Mouse (Mus musculus) frontal cortex, postnatal 25 days (tissue): ENCODE measurements around the gene Gm17606.
A peak's percentile ranks its signal among the peaks of the same experiment; 100 is the strongest.
"Not testable (repeated sequence)": the region's sequence is repeated elsewhere in the genome, so short reads cannot be mapped to it uniquely, and the experiment has no call there.

Experiments
- DNase-seq, 2 experiments: peaks; one replicate each; pipeline ENCODE4 v3.0.0; 2022; ENCODE audit warnings: low spot score in 2 of 2

Gm17606 gene

DNA sequence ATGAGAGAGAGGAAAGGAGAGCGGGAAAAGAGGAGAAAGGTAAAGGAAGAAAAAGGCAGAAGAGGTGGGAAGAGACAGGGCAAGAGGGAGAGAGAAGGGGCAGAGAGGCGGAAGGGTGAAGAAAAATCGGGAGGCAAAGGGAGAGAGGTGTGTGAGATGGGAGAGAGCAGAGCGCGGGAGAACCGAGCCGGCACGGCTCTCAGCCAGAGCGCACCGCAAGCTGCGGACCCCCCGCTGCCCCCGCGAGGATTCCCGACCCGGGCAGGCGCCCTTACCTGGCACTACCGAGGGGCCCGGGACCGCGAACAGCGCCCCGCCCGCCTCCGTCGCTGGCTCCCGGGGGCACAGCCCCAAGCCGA lies at the start of gene Gm17606:
TSS of gene Gm17606 (plus strand) at position 7 of the 359 bp plus-strand sequence.
- DNase-seq: no peak

DNA sequence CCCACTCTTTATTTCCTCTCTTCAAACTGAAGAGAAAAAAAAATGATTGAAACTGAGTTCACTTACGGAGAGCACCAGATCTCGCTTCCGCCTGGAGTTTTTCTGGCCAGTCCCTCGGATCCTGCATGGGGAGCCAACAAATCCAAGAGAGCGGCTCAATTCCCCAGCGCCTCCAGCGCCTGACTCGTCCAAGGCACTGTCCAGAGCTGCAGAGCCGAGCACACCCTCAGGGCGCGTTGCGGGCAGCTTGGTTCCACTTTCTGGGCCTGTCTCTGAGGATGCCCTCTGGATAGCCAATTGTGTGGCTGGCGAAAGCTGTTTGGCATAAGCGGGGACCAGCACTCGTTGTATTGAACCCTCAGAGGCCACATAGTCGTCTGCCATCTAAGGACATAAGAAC lies 49.7 kb upstream of the Gm17606 start:
- DNase-seq: no peak

DNA sequence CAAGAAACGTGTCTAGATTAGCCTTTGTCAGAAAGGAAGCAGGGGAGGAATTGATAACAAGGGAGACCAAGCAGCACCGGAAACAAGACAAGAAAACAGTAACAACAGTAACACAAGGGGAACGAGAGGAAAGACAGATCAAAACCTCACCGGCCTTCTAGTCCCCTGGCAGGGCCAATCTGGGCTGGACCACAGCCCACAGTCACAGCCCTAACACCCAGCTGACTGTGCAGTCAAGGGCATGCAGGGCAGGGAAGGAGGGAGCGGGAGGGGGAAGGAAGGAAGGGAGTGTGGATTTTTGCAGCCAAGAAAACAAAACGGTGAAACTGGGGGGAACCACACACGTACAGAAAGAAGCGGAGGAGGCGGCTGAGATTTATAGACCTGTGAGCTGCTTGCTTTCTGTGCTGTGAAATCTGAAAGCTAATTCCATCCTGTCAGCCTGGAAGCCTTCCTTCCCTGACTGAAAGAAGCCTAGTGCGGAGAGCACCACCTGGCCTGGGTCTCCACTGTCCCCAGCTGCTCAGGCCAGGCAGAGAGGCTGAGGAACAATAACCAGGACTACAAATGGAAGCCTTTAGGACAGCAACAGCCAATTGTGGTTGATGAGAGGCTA lies 48.3 kb upstream of the Gm17606 start:
- no peak for DNase-seq

DNA sequence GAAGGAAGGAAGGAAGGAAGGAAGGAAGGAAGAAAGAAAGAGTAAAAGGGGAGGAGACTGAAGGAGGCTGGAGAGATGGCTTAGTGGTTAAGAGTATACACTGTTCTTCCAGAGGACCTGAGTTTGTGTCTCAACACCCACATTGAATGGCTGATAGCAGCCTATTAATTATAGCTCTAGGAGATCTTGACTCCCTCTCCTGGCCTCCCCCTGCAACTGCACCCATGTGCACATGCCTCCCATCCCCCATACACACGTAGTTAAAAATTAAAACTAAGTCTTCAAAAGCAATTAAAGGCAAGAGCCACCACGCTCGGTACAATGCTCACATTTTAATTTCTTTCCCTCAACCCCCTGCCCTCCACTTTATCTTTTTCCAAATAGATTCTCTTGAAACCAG lies 46.7 kb upstream of the Gm17606 start:
- DNase-seq: no peak

DNA sequence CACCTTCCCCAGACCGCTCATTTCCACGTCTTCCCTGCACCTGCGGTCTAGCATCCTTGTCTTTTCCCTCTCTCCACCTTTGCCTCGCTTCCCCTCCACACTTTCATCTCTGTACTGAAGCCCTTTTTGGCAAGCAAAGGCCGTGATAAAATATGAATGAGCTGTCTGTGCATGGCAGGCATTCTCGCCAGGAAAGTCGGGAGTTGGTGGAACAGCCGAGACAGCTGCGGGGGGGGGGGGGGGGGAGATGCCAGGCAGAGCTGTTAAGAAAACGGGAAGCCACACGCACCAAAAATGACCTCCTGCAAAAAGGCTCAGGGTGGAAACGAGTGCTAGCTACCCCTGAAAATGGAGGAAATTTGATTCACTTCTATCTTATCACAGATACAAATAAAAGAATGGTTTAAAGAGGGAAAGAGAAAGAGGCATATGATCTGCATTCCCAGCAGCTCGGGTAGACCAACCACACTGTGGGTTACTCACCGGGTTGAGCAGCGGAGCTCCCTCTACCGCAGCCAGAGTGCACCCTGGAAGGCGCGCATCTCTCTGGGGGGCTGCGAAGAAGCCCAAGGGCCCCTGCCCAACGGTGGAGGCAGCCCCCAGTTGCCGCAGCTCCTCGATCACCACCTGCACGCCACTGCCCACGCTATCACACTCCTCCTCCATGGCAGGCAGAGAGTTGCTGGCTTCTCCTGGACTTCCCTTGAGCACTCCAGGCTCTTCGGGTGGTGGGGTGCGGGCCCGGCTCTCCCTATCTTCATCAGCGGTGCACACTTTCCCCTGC lies 45.9 kb upstream of the Gm17606 start:
- DNase-seq: no peak

DNA sequence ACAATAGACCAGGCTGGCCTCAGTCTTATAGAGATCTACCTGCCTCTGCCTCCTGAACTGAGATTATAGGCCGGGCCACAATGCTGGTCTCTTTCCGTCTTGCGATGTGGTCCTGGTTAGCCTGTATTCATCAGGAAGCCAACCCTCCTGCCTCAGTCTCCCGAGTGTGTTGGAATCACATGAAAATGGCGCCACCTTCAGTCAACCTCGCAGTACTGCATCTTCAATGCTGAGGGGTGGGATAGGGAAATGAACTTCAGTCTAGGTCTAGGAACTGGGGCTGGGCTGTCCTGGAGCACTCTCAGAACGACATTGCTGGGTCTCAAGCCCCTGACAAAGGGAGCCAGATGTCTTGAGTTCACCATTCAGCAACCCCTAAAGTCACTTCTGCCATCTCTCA lies 43.7 kb upstream of the Gm17606 start:
- DNase-seq: no peak

DNA sequence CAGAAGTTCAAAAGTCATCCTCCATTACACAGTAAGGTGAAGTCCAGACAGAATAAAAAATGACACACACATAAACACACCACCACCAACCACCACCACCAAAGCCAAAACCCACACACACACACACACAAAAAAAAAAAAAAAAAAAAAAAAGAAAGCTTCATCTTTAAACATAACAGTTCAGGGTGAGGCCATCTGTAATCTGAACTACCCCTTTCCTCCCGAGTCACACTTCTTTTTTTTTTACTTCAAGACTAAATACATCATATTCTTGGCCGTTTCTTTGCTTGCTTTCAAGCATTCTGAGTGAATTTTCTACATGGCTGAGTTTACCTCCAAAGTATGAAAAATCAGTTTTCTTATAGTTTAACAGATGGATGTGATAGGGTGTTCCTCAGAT lies 39.2 kb upstream of the Gm17606 start:
- no peak for DNase-seq

DNA sequence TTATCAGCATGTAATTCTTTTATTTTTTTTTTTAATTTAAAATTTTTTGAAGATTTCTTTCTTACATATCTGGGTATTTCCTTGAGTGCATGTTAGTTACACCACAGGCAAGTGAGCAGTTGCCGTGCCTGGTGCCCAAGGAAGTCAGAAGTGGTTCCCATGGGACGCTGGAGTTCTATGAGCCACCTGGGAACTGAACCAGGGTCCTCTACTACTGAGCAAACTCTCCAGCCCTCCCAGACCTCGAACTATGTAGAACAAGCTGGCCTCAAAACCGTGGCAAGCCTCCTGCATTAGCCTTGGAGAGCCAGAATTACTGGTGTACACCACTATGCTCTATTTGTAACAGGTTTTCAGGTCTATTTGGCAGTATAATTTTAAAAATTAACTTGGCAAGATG lies 38.1 kb upstream of the Gm17606 start:
- DNase-seq: no peak

DNA sequence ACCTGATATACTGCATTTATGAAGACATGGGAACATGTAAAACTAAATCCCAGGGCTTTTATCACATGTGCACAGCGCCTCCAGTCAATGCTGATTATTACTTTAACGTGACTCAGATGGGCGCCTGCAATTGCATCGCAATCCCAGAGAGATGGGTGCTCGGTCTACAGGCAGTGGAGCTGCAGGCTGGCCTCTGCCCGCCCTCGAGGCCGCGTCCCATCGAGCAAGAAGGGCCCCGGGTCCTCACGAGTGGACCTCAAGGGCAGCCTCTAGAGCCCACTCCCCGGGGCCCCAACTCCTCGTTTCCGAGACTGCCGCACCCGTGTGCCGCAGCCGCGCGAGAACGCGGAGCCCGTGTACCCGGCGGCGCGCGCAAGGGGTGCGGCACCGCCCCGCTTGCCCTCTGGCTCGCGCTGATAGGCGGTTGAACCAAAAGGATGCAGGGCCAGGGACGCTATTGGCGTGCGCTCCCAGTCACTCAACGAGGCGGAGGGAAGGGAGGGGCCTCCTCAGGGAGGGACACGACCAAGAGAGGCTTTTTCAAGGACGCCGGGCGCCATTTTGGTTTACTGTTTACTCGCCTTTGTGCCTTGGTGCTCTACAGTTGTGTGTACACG lies 37.6 kb upstream of the Gm17606 start:
- DNase-seq: peak; percentile 84 to 92

DNA sequence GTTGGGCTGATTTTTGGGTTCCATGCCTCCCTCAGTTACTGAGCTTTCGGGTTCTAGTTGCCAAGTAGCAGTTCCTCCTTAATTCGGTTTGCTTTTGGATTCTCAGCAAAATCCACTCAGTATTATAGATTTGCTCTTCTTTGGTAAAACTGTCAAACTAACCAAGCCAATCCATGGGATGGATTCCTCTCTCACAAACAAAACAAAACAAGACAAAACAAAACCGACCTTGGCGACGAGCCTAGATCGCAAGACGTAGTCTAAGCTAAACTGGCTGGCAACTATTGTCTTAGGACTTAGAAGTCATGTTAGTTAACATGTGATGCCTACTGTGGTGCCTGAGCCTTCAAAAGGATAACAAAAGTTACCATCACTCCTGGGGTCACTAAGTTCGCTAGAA lies 37.1 kb upstream of the Gm17606 start:
- DNase-seq: no peak

DNA sequence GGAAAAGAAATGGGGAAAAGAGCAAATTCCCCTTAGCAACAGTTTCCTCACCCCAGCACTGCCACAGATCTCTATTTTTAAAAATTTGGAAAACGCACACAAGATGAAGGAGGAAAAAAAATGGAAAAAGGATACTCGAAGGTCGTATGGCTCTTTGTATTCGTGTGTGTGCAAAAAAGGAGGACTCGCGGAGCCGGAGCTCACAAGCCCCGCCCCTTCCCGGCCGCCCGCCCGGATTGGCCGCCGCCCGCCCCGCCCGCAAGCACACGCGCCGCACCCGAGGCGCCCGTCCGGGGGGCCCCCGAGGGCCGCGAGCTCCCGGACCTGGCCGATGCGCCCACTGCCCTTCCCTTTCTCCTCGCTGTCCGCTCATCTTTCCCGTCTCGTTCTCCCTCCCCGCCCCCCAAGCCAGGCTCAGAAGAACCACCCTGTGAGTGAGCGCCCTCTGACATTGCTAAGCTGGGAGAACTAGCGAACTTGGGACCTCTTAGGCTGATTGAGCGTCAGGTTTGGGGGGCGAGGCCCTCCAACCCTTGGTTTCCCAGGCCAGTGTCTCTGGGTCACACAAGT lies 34.9 kb upstream of the Gm17606 start, which contains the start of gene 4931414P19Rik:
TSS of gene 4931414P19Rik (minus strand) at position 242 of the 570 bp plus-strand sequence.
- peak in 1 of 2 experiments; percentile 56 for DNase-seq

DNA sequence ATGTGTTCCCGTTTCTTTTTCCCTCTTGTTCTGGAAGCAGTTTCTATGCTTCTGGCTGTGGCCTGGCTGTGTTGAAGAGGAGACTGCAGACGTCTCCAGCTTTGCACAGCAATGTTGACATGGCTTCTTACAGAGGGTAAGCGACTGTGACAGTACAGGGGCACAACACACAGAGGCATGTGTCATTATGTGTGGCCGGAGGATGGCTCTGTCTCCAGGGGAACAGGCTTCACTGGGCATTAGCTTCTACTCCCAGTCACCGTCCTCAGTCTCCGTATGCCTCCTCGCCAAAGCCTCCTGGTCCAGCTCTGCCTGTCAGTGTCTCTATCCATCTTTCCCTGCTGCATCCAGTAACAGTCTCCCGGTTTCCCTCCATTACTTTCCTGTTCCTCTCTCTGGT lies 33.5 kb upstream of the Gm17606 start:
- no peak for DNase-seq

DNA sequence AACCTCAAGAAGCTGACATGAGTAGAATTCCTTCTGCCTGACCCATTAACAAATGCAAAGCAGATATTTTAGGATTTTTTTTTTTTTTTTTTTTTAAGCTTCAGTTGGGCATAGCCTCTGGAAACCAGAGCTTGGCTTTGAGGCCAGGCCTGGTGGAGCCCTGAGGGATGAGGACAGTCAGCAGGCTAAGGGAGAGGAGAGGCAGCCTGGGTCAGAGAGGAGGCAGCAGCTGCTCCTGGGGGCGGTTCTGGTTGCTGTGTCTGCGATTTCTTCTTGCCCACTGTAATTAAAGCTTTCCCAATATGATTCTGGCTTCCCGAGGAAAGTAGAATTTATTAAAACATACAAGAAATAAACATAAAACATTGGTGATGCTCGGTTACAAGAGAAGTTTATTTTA lies 31.5 kb upstream of the Gm17606 start:
- DNase-seq: no peak

DNA sequence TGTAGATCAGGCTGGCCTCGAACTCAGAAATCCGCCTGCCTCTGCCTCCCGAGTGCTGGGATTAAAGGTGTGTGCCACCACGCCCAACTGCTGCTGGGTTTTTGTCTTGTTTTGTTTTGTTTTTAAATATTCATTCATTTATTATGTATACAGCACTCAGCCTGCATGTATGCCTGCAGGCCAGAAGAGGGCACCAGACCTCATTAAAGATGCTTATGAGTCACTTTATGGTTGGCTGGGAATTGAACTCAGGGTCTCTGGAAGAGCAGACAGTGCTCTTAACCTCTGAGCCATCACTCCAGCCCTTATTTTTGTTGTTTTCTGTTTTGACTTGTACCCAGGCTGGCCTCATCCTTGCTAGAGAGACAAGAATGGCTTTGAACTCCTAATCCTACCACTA lies 30.8 kb upstream of the Gm17606 start:
- no peak for DNase-seq

DNA sequence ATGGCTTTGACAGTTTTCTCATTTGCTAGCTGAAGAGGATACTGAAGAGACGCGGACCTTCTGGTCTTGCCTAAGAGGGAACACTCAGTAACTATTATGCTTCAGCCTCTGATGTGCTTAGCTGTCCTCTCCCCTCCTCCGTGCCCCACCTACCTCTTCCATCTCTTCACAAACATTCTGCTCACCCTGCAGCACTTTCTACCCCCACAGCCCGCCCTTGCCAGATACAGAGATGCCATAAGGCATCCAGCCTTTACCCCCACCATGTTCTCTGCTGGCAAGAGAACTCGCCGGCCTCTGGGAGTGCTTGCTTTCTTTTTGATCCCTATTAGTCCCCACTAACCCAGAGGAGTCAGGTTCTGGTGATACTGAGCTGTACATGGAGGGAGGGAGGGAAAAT lies 30.1 kb upstream of the Gm17606 start:
- DNase-seq: no peak

DNA sequence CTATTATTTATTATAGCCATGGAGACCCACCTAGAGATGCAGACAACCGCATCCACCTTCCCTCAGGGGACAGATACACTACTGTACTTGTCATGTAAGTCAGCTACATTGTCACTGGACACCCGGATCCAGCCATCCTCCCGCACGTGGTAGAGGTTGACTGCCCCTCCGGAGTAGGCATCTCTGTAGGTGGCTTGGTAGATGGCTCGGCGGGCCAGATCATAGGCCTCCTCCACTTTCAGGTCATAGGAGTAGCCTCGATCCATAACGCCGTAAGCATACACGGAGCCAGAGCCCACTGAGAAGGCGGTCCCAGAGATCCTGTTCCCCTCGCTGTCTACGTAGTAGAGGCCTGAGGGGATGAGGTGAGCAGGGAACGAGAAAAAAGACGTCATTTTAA lies 26.6 kb upstream of the Gm17606 start:
- not testable (repeated sequence) for DNase-seq

DNA sequence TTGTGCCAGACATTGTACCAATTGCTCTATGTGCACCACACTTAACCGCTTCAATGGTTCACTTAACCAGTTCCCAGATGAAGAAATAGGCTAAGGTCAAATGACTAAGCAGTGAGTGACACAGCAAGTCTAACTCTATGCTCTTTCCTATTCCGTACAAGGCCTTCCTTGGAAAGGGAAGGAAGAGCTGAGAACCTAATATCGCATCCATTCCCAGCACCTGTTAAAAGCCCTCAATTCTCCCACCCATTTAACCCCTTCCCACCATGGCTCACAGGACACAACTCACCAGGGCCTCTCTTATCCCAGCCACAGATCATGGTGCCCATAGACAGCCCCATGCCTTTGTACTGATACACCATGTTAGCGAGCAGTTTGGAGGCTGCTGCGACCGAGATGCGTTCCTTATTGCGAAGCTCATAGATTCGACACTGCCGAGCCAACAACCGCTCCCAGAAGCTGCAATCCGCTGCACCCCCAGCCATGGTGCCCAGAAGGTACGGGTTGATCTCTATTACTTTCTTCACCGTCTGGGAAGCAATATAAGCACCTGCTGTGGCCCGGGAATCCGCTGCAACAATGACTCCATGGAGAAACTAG lies 24.4 kb upstream of the Gm17606 start:
- DNase-seq: no peak

DNA sequence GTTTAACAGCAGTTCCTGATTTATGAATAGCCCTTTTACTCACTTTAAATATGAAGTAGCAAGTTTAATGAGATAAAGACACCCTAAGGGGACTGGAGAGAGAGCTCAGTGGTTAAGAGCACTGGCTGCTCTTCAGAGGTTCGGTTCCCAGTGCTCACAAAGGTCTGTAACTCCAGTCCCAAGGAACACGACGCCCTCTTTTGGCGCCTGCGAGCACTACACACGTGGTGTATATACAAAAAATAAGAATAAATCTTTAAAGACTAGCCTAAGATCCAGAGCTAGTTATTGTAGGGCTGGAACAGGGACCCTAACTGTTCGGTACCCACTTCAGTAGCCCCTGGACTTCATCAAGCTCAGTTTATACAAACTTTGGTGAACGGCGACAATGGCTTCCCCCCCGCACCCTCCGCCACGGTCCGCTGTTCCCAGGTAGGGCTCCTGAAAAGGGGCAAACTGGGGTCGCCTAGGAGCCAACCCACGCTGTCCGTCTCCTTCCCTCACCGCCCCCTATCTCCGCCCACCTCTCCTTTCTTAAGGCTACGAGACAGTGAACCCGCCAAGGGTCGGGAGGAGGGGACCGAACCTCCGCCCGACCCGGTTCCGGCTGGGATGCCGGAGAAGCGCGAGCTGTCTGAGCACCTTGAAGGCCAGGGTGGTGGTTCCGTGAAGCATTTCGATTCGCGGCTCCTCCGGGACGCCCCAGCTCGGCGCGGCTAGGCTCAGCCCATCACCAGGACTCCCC lies 23.4 kb upstream of the Gm17606 start:
- no peak for DNase-seq

DNA sequence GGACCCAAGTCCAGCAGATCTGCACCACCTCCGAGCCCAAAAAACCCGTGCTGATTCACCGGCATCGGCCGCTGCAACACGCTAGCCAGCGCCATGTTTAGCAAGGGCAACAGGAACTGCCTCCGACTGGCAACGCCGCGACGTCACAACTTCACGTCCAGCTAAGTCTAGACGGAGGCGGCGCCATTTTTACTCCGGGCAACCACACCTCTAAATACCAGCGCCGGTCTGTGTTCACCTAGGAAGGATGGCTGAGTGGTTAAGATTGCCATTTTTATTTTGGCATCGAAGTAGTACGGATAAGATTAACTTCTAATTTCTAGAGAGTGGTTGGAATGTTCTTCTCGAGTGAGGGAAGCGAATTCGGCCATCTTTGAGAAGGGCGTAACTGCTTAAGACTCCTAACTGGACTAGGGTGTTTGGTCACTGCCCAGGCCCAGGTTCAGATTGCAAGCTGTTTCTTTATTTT lies 22.8 kb upstream of the Gm17606 start, which contains the start of gene Psmb5:
TSS of gene Psmb5 (minus strand) at position 126 of the 469 bp plus-strand sequence.
- peak; percentile 82 to 87 for DNase-seq

DNA sequence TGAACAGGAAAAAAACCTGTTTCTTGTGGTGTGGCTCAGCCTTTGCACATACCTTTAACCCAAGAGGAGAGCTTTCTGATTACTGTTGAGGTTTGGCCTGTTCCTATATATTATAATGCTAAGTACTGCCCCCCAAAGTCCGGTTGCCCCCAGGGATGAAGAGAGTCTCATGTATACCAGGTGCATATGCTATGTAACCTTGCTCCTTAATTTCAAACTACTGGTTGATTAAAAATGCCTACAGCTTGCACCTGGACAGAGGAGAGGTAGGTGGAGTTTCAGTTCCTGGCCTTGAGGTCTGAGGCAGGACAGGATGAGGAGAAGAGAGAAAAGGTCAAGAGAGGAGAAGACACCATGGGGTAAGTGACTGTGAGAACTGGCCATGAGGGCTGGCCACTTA lies 19.6 kb upstream of the Gm17606 start, which contains the start of gene Psmb11:
TSS of gene Psmb11 (plus strand) at position 301 of the 400 bp plus-strand sequence.
- DNase-seq: no peak

DNA sequence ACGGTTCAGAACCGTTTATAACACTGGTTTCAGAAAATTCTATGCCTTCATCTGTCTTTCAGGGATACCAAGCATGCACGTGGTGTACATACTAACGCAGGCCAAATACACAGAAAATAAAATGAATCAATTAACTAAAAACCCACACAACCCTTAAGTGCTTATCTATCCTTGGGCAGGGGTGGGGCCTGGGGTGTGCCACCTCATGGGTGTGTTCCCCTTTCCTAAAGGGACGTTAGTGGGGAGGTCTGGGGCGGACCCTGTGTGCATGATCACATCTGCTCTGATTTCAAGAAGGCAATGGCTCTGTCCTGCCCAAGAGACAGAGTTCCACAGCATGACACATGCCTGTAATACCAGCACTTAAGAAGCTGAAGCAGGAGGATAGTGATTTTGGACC lies 17.4 kb upstream of the Gm17606 start:
- no peak for DNase-seq
